Mouse (Mus musculus) cortical plate, adult 2 months (tissue): ENCODE data around the gene Grtp1. TPM values are rescaled to one million over a fixed set of nuclear protein-coding genes. Genes with fewer than 3 reads are reported as not detected.

Source experiments
- H3K27ac ChIP-seq: fragments of 200-500 bp; 2 replicates; pipeline ENCODE4 v1.5.1; 2012; ENCODE audit warnings: low read length, control low read depth, inconsistent platforms; ENCODE audit not compliant: insufficient read depth
- H3K4me1 ChIP-seq: fragments of 200-500 bp; 2 replicates; pipeline ENCODE4 v1.6.1; 2011; ENCODE audit warnings: low read length; ENCODE audit not compliant: control insufficient read depth, insufficient read depth
- H3K4me3 ChIP-seq: fragments of 200-500 bp; 2 replicates; pipeline ENCODE4 v1.5.1; 2011; ENCODE audit warnings: mild to moderate bottlenecking, low read length, control low read depth; ENCODE audit not compliant: insufficient read depth
- CTCF ChIP-seq: fragments of 200-500 bp; IDR thresholded peaks from 2 replicates; pipeline ENCODE4 v1.5.1; 2011; ENCODE audit warnings: mild to moderate bottlenecking, control low read depth, low read length; ENCODE audit not compliant: insufficient read depth; ENCODE audit errors: extremely low read depth
- POLR2A ChIP-seq: fragments of 200-500 bp; IDR thresholded peaks from 2 replicates; pipeline ENCODE4 v1.6.1; 2011; ENCODE audit warnings: mild to moderate bottlenecking, low read length, control low read depth; ENCODE audit not compliant: insufficient read depth; ENCODE audit errors: extremely low read depth
- polyA plus RNA-seq: library from polyadenylated mRNA; depleted of rRNA; stranded (reverse); fragments of >200 nt; gene quantifications from 2 replicates; pipeline ENCODE4 v1.2.3, GENCODE M21; 2012

The Grtp1 gene
- polyA plus RNA-seq, 1 experiment = 6.5 TPM

DNA sequence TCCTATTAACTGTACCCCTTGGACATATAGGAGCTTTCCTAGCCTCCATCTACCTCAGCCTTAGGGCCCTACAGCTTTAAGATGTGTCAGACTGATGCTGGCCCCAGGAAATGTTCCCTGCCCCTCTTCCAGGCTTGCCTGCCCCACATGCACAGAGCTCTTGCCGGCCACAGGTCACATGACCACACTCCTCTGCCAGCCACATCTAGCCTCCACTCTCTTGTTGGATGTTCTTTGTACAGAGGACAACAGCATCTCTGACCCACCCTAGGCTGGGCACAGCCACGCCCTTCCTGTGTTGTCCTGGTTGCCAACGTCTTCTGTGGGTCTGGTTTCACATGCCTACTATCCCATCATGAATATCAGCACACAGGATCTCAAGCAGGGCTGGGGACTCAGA lies 26.8 kb upstream of the Grtp1 start:
- Histone ChIP-seq H3K4me3 (no peak overlapping the region), H3K4me1 (no peaks in the 10 kb centered on the region), H3K27ac (peak overlapping the region; percentile 61; the same call in 1 of the 2 replicates)
- no peak for TF ChIP-seq CTCF

- no peak overlapping the region for H3K4me3 ChIP-seq
- no peaks in the 10 kb centered on the region for H3K4me1 ChIP-seq
- H3K27ac ChIP-seq = peak overlapping the region; percentile 61; the same call in 1 of the 2 replicates
- TF ChIP-seq CTCF = no peak
These were observed 25.9 kb upstream of the Grtp1 start for GRCm38 (mm10) chr8:13226288-13226687.

DNA sequence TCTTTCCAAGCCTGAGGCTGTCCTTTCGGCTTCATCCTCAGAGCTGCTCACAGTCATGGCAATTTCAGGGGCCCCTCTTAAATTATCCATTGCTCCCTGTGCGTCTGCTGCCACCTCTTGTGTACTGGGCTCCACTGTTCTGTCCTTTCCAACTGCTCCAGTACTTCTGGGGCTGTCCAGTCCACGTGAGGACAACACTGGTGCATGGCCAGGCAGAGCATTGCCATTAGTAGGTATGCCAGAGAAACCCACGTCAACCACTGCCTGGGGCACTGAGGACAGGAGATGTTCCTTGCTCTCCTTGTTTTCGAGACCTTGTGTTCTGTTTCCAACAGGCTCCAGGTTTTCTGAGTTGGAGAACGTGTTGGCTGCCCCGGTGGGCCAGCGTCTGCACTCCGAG lies 24.0 kb upstream of the Grtp1 start:
- no peaks in the 10 kb centered on the region for H3K4me1 ChIP-seq
- H3K27ac ChIP-seq = no peak overlapping the region
- TF ChIP-seq CTCF (no peak), POLR2A (no peak)
- no peak overlapping the region for H3K4me3 ChIP-seq

DNA sequence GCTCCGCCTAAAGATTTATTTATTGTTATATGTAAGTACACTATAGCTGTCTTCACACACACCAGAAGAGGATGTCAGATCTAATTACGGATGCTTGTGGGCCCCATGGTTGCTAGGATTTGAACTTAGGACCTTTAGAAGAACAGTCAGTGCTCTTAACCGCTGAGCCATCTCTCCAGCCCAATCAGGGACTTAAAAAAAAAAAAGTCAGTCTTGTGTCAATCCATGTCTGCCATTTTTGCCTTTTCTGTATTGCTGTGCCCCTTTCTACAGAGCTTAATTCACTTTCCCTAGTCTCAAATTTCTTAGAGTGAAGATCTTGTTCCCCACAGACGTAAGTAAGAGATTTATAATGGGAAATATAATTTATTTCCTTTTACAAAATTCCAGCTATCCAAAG lies 18.0 kb upstream of the Grtp1 start:
- no peak overlapping the region for H3K27ac ChIP-seq
- no peaks in the 10 kb centered on the region for H3K4me1 ChIP-seq
- no peak for TF ChIP-seq POLR2A
- TF ChIP-seq CTCF = no peak
- no peak overlapping the region for H3K4me3 ChIP-seq

DNA sequence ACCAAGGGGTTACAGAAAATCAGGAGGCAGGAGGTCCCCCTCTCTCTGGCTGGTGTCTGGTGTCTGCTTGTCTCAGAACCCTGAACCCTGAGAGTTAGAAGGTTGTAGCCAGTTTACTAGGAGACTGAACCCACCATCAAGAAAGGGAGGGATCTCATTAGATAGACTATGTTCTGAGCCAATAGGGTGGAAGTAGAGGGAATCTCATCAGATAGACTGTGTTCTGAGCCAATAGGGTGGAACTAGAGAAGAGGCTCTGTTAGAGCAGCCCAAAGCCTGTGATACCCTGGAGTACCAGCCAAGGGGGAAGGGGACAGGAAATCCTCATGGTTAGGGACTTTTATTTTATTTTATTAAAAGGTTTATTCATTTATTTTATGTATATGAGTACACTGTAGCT lies 17.6 kb upstream of the Grtp1 start:
- Histone ChIP-seq H3K4me1 (peaks cover 1% of the 10 kb centered on the region; the same call in 1 of the 2 replicates), H3K4me3 (no peak overlapping the region), H3K27ac (no peak overlapping the region)
- TF ChIP-seq POLR2A = no peak
- TF ChIP-seq CTCF = no peak

GRCm38 (mm10) chr8:13217093-13217492 lies 16.7 kb upstream of the Grtp1 start:
- Histone ChIP-seq H3K27ac (no peak overlapping the region), H3K4me1 (peaks cover 1% of the 10 kb centered on the region; the same call in 1 of the 2 replicates), H3K4me3 (no peak overlapping the region)
- TF ChIP-seq POLR2A (no peak), CTCF (no peak)

GRCm38 (mm10) chr8:13216386-13216785 lies 16.0 kb upstream of the Grtp1 start:
- TF ChIP-seq POLR2A = no peak
- TF ChIP-seq CTCF = no peak
- H3K27ac ChIP-seq = no peak overlapping the region
- peaks cover 1% of the 10 kb centered on the region; the same call in 1 of the 2 replicates for H3K4me1 ChIP-seq
- H3K4me3 ChIP-seq = no peak overlapping the region

GRCm38 (mm10) chr8:13213479-13214268 lies 13.3 kb upstream of the Grtp1 start:
- peaks cover 2% of the 10 kb centered on the region; the same call in 1 of the 2 replicates for H3K4me1 ChIP-seq
- TF ChIP-seq CTCF = peak; percentile 80
- no peak for TF ChIP-seq POLR2A
- H3K4me3 ChIP-seq = no peak overlapping the region
- H3K27ac ChIP-seq = no peak overlapping the region

- Histone ChIP-seq H3K27ac (no peak overlapping the region), H3K4me3 (no peak overlapping the region), H3K4me1 (peaks cover 3% of the 10 kb centered on the region; the same call in 1 of the 2 replicates)
- no peak for TF ChIP-seq CTCF
- no peak for TF ChIP-seq POLR2A
These were observed 9.3 kb upstream of the Grtp1 start for GRCm38 (mm10) chr8:13209770-13210169.

GRCm38 (mm10) chr8:13208627-13209355 lies 8.4 kb upstream of the Grtp1 start:
- H3K4me3 ChIP-seq = no peak overlapping the region
- TF ChIP-seq CTCF (peak; percentile 41), POLR2A (no peak)
- peaks cover 3% of the 10 kb centered on the region; the same call in 1 of the 2 replicates for H3K4me1 ChIP-seq
- H3K27ac ChIP-seq = no peak overlapping the region
